Mouse (Mus musculus) lung, postnatal 0 days (tissue): Measurements from ENCODE around the gene Sipa1l2. TPM values are rescaled to one million over a fixed set of nuclear protein-coding genes. Genes with fewer than 3 reads are reported as not detected.

Experiments
- ATAC-seq: fragments of 200-750 bp; cut with Nextera tagmentation; 2 replicates; pipeline ENCODE4 v1.8.0; 2017; ENCODE audit warnings: moderate library complexity
- DNase-seq: peaks from one replicate; pipeline ENCODE4 v3.0.0-alpha.2; 2016; ENCODE audit warnings: low spot score
- H3K27ac ChIP-seq: fragments of 300-500 bp; sonication (generic); 2 replicates; pipeline ENCODE4 v1.5.1; 2014; ENCODE audit warnings: antibody characterized with exemption, mild to moderate bottlenecking, low read length, mixed read lengths
- H3K27me3 ChIP-seq: fragments of 300-500 bp; sonication (generic); replicated peaks from 2 replicates; pipeline ENCODE4 v1.6.1; 2014; ENCODE audit warnings: low read length, mixed read lengths; ENCODE audit not compliant: insufficient read depth
- H3K36me3 ChIP-seq: fragments of 300-500 bp; sonication (generic); 2 replicates; pipeline ENCODE4 v1.6.1; 2014; ENCODE audit warnings: low read length, mixed read lengths; ENCODE audit not compliant: insufficient read depth
- H3K4me1 ChIP-seq: fragments of 300-500 bp; sonication (generic); 2 replicates; pipeline ENCODE4 v1.6.1; 2014; ENCODE audit warnings: antibody characterized with exemption, low read depth, low read length, mixed read lengths; ENCODE audit not compliant: insufficient read depth
- H3K4me2 ChIP-seq: fragments of 300-500 bp; sonication (generic); replicated peaks from 2 replicates; pipeline ENCODE4 v1.6.1; 2014; ENCODE audit warnings: low read depth, mild to moderate bottlenecking, low read length, moderate library complexity, mixed read lengths
- H3K4me3 ChIP-seq: fragments of 300-500 bp; sonication (generic); 2 replicates; pipeline ENCODE4 v1.5.1; 2014; ENCODE audit warnings: low read depth, low read length
- H3K9ac ChIP-seq: fragments of 300-500 bp; sonication (generic); replicated peaks from 2 replicates; pipeline ENCODE4 v1.6.1; 2014; ENCODE audit warnings: low read depth, mild to moderate bottlenecking
- H3K9me3 ChIP-seq: fragments of 300-500 bp; sonication (generic); 2 replicates; pipeline ENCODE4 v1.6.1; 2016; ENCODE audit warnings: low read length, mixed read lengths
- CTCF ChIP-seq: IDR thresholded peaks from 2 replicates; pipeline ENCODE4 v1.5.1; 2016; ENCODE audit warnings: antibody characterized with exemption, mild to moderate bottlenecking
- EP300 ChIP-seq: IDR thresholded peaks from 2 replicates; pipeline ENCODE4 v1.6.1; 2016; ENCODE audit warnings: antibody characterized with exemption, mild to moderate bottlenecking, control low read depth
- WGBS: fragments of 180-500 bp; shearing (Covaris S2); extraction: QIAGEN DNeasy Blood & Tissue Kit; methylation state at CpG from one replicate; pipeline ENCODE4 v1.1.7; 2014; 5-methylcytosine and 5-hydroxymethylcytosine counted together
- polyA plus RNA-seq: library from polyadenylated mRNA; unstranded; fragments of >200 nt; fragmentation: Nextera tagmentation; extraction: Ambion mirVana; gene quantifications from 2 replicates; pipeline ENCODE4 v1.2.1, GENCODE M21; 2015

Sipa1l2 gene
- polyA plus RNA-seq, 1 experiment from 2014 or later = 9.4 TPM

DNA sequence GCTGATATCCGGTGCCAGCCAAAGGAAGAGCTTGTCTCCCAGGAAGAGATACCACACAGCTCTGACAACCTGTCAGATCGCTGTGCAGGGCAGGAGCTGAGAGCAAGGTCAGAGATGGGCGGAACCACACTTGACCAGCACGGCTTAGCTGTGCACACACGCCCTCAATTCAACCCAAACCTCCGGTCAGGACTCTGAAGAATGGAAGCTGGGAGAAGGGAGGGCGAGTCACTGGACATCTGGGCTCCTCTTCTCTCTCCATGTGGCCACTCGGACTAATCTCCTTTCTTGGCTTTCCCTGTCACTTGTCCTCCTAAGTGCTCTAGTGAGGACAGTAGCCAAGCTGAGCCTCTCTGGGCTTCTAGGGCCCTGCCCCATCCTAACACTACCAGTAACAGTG, 53.9 kb downstream of the Sipa1l2 start:
- no peak overlapping the region for H3K27ac ChIP-seq
- H3K9ac ChIP-seq = no peak overlapping the region
- no peak for ATAC-seq
- no peak overlapping the region for H3K4me3 ChIP-seq
- TF ChIP-seq EP300 (no peak), CTCF (no peak)
- no peaks in the 10 kb centered on the region for H3K36me3 ChIP-seq
- WGBS = 56% methylated on average over 8 of the region's 8 CpGs
- H3K9me3 ChIP-seq = no peaks in the 10 kb centered on the region
- H3K4me1 ChIP-seq = peaks cover 15% of the 10 kb centered on the region; the same call in 1 of the 2 replicates
- no peaks in the 10 kb centered on the region for H3K27me3 ChIP-seq
- H3K4me2 ChIP-seq = no peak overlapping the region
- DNase-seq = no peak

DNA sequence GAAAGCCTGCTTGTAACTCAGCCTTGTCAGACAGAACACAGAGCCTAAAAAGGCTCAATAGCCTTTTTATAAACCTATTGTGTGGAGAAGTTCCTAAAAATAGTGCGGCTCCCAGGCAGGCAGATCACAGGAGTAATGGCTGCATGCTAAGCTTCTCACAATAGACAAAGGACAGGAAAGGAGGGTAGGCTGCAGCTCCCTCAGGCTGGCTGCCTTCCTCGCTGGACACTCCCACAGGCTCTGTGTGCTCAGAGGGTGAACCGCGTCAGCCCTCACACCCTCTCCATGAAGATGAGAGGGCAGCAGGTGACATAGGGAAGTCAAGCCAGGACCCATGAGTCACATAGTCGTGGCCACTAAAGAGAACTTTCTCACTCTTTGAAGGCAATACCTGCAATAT, 55.7 kb downstream of the Sipa1l2 start:
- no peak for TF ChIP-seq CTCF
- peak; percentile 58 for TF ChIP-seq EP300
- no peaks in the 10 kb centered on the region for H3K9me3 ChIP-seq
- H3K4me3 ChIP-seq = no peak overlapping the region
- peaks cover 19% of the 10 kb centered on the region; the same call in 1 of the 2 replicates for H3K4me1 ChIP-seq
- H3K36me3 ChIP-seq = no peaks in the 10 kb centered on the region
- no peaks in the 10 kb centered on the region for H3K27me3 ChIP-seq
- ATAC-seq (peak; percentile 82), DNase-seq (peak; percentile 73)
- 25% methylated on average over 5 of the region's 5 CpGs for WGBS
- H3K9ac ChIP-seq = no peak overlapping the region
- no peak overlapping the region for H3K4me2 ChIP-seq
- H3K27ac ChIP-seq = peak overlapping the region; percentile 55

DNA sequence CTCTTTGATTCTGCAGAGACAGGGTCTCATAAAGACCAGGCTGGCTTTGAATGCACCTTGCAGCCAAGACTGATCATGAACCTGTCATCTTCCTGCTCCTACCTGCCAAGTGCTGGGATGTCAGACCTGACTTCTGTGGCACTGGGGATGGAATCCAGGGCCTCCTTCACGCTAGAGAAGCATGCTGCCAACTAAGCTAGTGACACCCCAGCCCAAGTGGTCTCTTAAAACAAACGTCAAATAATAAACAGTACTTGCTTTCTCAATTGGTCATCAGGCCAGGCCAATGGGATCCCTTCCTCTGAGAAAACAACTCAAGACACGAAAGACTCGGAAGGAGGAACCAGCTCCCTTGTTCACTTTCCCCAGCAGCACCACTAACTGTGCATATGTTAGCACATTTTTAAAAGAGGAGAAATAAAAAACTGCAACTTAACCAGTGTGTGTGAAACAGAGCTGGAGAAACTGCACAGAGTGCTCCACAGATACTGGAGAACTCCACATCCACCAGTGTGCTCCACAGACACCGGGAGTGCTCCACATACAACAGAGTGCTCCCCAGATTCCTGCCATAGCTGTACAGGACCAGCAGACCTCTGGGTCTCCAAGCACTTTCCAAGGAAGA, 56.3 kb downstream of the Sipa1l2 start:
- no peak overlapping the region for H3K4me3 ChIP-seq
- H3K27me3 ChIP-seq = no peaks in the 10 kb centered on the region
- H3K27ac ChIP-seq = peak overlapping the region; percentile 55
- no peak overlapping the region for H3K4me2 ChIP-seq
- H3K9ac ChIP-seq = no peak overlapping the region
- H3K4me1 ChIP-seq = peaks cover 17% of the 10 kb centered on the region; the same call in 1 of the 2 replicates
- H3K9me3 ChIP-seq = no peaks in the 10 kb centered on the region
- 32% methylated on average over 5 of the region's 5 CpGs for WGBS
- TF ChIP-seq CTCF = no peak
- TF ChIP-seq EP300 = no peak
- no peaks in the 10 kb centered on the region for H3K36me3 ChIP-seq
- ATAC-seq = no peak
- no peak for DNase-seq

DNA sequence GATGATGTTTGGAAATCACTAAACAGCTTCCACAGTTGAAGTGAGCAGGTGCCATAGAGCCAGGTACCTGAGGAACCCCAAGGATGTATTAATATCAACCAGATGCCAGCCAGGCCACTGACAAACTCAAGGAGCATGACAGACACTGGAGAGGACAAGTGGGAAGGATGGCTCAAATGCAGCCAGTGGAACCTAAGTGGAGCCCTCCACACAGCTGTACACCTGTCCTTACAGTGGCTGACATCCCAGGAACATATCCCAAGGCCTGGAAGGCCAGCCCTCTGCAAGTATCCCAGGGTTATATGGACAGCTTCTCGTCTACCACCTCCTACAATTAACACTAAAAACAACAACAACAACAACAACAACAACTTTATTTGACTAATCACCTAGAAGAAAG, 57.0 kb downstream of the Sipa1l2 start:
- DNase-seq (no peak), ATAC-seq (no peak)
- TF ChIP-seq CTCF (no peak), EP300 (no peak)
- Histone ChIP-seq H3K4me1 (peaks cover 10% of the 10 kb centered on the region; the same call in 1 of the 2 replicates), H3K27me3 (no peaks in the 10 kb centered on the region), H3K36me3 (no peaks in the 10 kb centered on the region), H3K9ac (no peak overlapping the region), H3K4me3 (no peak overlapping the region), H3K9me3 (no peaks in the 10 kb centered on the region), H3K27ac (no peak overlapping the region), H3K4me2 (no peak overlapping the region)
- WGBS = 84% methylated on average over 1 of the region's 1 CpGs

- Histone ChIP-seq H3K4me3 (no peak overlapping the region), H3K27ac (no peak overlapping the region), H3K36me3 (no peaks in the 10 kb centered on the region), H3K9ac (no peak overlapping the region), H3K27me3 (no peaks in the 10 kb centered on the region), H3K4me2 (no peak overlapping the region), H3K4me1 (peaks cover 10% of the 10 kb centered on the region; the same call in 1 of the 2 replicates), H3K9me3 (no peaks in the 10 kb centered on the region)
- WGBS = 39% methylated on average over 14 of the region's 14 CpGs
- ATAC-seq = peak; percentile 52
- peak; percentile 22 for DNase-seq
- no peak for TF ChIP-seq EP300
- no peak for TF ChIP-seq CTCF
These were observed 58.5 kb downstream of the Sipa1l2 start for GRCm38 (mm10) chr8:125510861-125511668.

DNA sequence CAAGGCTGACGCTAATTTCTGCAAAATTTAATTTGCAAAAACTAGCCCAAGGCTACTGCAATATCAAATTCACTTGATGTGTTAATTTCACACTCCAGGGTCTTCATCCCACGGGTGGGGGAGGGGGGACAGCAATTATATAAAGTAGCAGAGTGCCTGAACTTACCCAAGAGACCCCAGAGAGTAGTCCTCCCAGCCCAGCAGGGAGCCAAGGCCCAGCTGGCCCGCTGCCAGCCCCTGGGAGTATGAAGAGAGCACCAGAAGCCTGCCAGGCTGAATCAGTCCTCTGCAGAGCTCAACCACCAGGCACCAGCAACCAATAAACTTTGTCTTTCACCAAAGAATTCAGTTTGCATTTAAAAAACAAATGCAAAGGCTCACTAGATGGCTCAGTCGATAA, 59.8 kb downstream of the Sipa1l2 start:
- 56% methylated on average over 4 of the region's 4 CpGs for WGBS
- no peaks in the 10 kb centered on the region for H3K27me3 ChIP-seq
- H3K9me3 ChIP-seq = no peaks in the 10 kb centered on the region
- no peak for TF ChIP-seq CTCF
- no peak for TF ChIP-seq EP300
- DNase-seq (peak; percentile 15), ATAC-seq (no peak)
- no peaks in the 10 kb centered on the region for H3K36me3 ChIP-seq
- no peak overlapping the region for H3K4me3 ChIP-seq
- no peak overlapping the region for H3K9ac ChIP-seq
- H3K4me1 ChIP-seq = peaks cover 14% of the 10 kb centered on the region
- no peak overlapping the region for H3K4me2 ChIP-seq
- no peak overlapping the region for H3K27ac ChIP-seq
